ENCODE assay signal across 17 mouse cellular contexts in the genomic region with DNA sequence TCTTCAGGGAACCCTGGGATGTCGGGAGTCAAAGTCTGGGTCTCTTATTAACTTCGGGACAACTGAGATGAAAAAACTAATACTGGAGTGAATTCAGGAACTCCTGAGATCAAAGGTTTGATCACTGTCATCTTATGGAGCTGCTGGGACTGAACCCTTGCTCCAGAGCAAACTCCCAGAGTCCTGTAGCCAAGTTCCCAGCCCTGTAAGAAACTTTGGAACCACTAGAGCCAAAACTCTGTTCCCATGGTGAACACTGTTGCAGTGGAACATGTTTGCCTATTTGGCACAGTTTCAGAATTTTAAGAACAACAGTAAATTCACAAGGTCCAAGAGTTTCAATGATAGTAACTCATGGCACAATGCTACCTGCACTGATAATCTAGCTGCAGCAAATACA.
"Had no signal": no experiment of that assay in that cellular context is flagged by ENCODE, and none has a peak within 500 bp of the region (broad histone marks: within the 10 kb centered on the region; RNA-seq: fewer than 3 reads in every experiment).

No protein-coding gene starts in this region.

- H3K9ac ChIP-seq: limb, embryonic 12.5 days; liver, embryonic 13.5 days; midbrain, embryonic 12.5 days; neural tube, embryonic 15.5 days had no signal

- H3K27ac ChIP-seq: kidney, postnatal 0 days; layer of hippocampus, adult 2 months; limb, embryonic 12.5 days; liver, embryonic 13.5 days; midbrain, embryonic 12.5 days; neural tube, embryonic 15.5 days had no signal

- H3K4me2 ChIP-seq: limb, embryonic 12.5 days; liver, embryonic 13.5 days; midbrain, embryonic 12.5 days; neural tube, embryonic 15.5 days had no signal

- ATAC-seq: hindbrain, embryonic 16.5 days; inflammation-experienced regulatory T-cells, adult 6 months; lung, postnatal 0 days had no signal

- H3K27me3 ChIP-seq: limb, embryonic 12.5 days; liver, embryonic 13.5 days; midbrain, embryonic 12.5 days; neural tube, embryonic 15.5 days had no signal

- H3K36me3 ChIP-seq: limb, embryonic 12.5 days; liver, embryonic 13.5 days; midbrain, embryonic 12.5 days; neural tube, embryonic 15.5 days had no signal

- H3K4me1 ChIP-seq: limb, embryonic 12.5 days; liver, embryonic 13.5 days; neural tube, embryonic 15.5 days had no signal

- H3K9me3 ChIP-seq: limb, embryonic 12.5 days; liver, embryonic 13.5 days; midbrain, embryonic 12.5 days; neural tube, embryonic 15.5 days had no signal

- DNase-seq: kidney, postnatal 36 days; liver, embryonic 13.5 days; lung, adult 2 months; lung, postnatal 36 days; right cerebral cortex, adult 18-20 months; right cerebral cortex, postnatal 25 days; thymus, adult 2 months; thymus, postnatal 25 days had no signal

- H3K4me3 ChIP-seq: layer of hippocampus, adult 2 months; limb, embryonic 12.5 days; liver, embryonic 13.5 days; midbrain, embryonic 12.5 days; myocyte; neural tube, embryonic 15.5 days had no signal
